Mouse (Mus musculus) splenic B cell, adult 2 months (primary cell): ENCODE measurements around the gene Suclg2.
"Not testable (repeated sequence)": the region's sequence is repeated elsewhere in the genome, so short reads cannot be mapped to it uniquely, and the experiment has no call there.

ENCODE experiments used
- DNase-seq: peaks from one replicate; pipeline ENCODE4 v3.0.0-alpha.2; 2011; ENCODE audit warnings: low read depth, low spot score
- H3K27me3 ChIP-seq: 2 replicates; pipeline ENCODE4 v1.6.1; 2012; ENCODE audit warnings: mild to moderate bottlenecking, low read length, moderate library complexity, mixed read lengths; ENCODE audit not compliant: control insufficient read depth, poor library complexity, insufficient read depth, severe bottlenecking
- H3K36me3 ChIP-seq: 2 replicates; pipeline ENCODE4 v1.6.1; 2012; ENCODE audit warnings: mild to moderate bottlenecking, low read length, moderate library complexity, mixed read lengths; ENCODE audit not compliant: control insufficient read depth, poor library complexity, insufficient read depth, severe bottlenecking

Gene Suclg2

GRCm38 (mm10) chr6:95619817-95620216 lies 98.8 kb downstream of the Suclg2 start:
- no peak for DNase-seq
- Histone ChIP-seq H3K27me3 (no peaks in the 10 kb centered on the region), H3K36me3 (no peaks in the 10 kb centered on the region)

- no peak for DNase-seq
- Histone ChIP-seq H3K27me3 (no peaks in the 10 kb centered on the region), H3K36me3 (no peaks in the 10 kb centered on the region)
Measured at GRCm38 (mm10) chr6:95618434-95618833, 100.2 kb downstream of the Suclg2 start.

GRCm38 (mm10) chr6:95613228-95613627 lies 105.4 kb downstream of the Suclg2 start:
- H3K36me3 ChIP-seq, result no peaks in the 10 kb centered on the region
- no peaks in the 10 kb centered on the region for H3K27me3 ChIP-seq
- no peak for DNase-seq

- no peak for DNase-seq
- H3K36me3 ChIP-seq, result no peaks in the 10 kb centered on the region
- no peaks in the 10 kb centered on the region for H3K27me3 ChIP-seq
Measured at GRCm38 (mm10) chr6:95612412-95613022, 106.1 kb downstream of the Suclg2 start.

DNA sequence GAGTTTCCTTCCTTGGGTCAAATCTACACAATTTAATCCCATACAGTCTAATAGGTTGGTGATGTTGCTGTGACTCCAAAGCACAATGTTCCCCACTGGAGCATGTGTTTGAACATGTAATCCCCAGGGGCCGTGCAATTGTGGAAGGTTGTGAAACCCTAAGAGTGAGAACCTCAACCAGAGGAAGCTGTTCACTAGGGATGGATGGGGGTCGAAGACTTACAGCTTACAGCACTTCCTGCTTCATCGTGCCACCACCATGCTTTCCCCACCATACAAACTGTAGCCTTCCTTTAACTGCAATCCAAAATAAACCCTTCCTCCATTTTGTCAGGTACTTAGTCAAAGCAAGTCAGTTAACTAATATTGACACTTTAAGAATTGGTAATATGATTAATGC lies 107.5 kb downstream of the Suclg2 start:
- no peaks in the 10 kb centered on the region for H3K36me3 ChIP-seq

GRCm38 (mm10) chr6:95608123-95608522 lies 110.5 kb downstream of the Suclg2 start:
- Histone ChIP-seq H3K36me3 (no peaks in the 10 kb centered on the region), H3K27me3 (no peaks in the 10 kb centered on the region)
- no peak for DNase-seq

More for the DNA sequence above, 107.5 kb downstream of the Suclg2 start:
- no peak for DNase-seq
- no peaks in the 10 kb centered on the region for H3K27me3 ChIP-seq

DNA sequence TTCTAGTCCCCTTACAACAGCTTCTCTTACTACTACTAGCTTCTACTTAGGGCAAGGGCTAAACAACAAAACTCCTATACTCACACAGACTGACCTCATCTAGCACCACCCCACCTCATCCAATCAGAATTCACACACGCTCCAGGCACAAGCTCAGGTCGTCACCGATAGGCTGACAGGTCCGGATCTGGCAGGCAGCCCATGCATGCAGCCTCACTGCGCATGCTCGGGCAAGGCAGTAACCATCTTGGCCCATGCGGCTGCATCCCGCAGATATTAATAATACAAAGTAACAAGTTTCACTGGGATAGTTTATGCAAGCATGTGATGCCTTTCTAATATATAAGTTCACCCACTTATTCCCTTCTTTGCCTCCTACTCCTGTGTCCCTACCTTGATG lies 117.9 kb downstream of the Suclg2 start:
- not testable (repeated sequence) for H3K27me3 ChIP-seq, H3K36me3 ChIP-seq, DNase-seq

DNA sequence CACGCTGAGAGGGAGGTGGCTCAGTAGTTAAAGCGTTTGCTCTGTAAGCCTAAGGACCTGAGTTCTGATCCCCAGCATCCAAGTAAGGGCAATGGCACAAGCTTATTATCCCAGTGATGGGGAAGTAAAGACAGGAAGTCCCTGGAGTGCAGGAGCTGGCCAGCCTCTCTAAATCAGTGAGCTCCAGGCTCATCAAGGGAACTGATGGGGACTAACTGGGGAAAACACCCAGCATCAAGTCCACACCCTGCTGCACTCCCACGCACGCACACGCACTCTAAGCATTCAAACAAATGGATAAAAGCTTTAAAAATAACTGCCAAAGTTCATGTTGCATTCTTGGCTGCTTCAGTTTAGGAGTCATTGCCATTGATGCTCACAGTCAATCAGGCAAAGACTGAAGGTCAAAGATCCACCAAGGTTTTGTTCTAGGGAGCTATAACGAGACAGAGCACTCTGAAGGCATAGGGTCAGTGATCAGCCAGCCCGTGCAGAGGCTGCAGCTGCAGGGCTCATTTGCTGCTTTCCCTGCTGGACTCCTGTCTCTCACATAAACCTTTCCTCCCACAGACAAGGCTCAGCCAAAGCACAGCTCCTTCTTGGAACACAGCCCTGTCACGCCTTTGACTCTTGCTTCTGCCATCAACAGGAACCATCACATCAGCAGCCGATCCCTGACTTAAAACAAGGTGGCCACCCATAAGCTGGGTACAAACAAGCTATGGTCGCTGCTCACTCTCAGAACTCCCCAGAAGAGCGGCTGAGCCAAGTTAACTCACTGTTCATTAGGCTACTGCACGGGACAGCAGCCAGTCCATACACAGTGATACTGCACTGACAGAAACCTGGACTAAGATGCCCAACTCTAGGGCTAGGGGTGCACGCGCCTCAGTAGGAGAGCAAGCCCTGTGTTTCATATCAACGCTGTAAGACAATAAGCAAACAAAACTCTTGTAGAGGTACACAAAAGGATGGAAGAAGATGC lies 121.5 kb downstream of the Suclg2 start:
- Histone ChIP-seq H3K27me3 (no peaks in the 10 kb centered on the region), H3K36me3 (no peaks in the 10 kb centered on the region)
- DNase-seq, result no peak

DNA sequence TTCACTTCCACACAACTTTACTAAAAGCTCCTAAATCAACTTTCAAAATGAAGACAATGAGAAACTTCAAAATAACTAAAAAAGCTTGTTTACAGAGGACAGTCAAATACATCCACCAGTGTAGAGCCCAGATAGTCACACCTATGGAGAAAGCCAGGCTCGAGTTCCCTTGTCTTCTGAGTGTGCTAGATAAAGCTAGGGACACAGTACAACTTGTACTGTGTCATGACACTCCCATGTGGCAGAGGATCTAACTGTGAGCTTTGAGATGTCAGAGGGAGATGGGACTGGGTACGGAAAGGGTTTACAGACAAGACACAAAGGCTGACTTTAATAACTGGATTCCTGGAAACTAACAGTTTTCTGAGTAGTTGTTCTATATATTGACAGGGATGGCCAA lies 122.7 kb downstream of the Suclg2 start:
- H3K27me3 ChIP-seq, result no peaks in the 10 kb centered on the region
- DNase-seq, result no peak
- no peaks in the 10 kb centered on the region for H3K36me3 ChIP-seq

DNA sequence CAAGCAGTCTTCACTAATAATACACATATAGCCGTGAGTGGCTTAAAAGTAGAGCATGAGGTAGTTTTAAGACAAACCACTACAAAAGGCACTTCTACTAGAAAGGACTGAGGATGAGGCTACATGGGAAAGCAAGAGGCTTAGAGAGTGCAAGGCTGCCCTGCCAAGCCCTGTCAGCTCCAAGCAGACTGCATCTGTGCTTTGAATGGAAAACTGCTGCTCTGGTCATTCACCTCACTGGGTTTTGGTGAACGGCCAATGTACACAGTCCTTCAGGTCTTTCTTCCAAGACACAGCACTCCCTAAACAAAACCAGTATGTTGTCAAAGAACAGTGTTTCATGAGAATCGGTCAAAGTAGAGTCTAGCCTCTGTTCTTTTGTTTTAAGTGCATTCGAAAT lies 124.4 kb downstream of the Suclg2 start:
- Histone ChIP-seq H3K27me3 (no peaks in the 10 kb centered on the region), H3K36me3 (no peaks in the 10 kb centered on the region)
- no peak for DNase-seq

- no peak for DNase-seq
Measured at GRCm38 (mm10) chr6:95592396-95592795, 126.2 kb downstream of the Suclg2 start.

DNA sequence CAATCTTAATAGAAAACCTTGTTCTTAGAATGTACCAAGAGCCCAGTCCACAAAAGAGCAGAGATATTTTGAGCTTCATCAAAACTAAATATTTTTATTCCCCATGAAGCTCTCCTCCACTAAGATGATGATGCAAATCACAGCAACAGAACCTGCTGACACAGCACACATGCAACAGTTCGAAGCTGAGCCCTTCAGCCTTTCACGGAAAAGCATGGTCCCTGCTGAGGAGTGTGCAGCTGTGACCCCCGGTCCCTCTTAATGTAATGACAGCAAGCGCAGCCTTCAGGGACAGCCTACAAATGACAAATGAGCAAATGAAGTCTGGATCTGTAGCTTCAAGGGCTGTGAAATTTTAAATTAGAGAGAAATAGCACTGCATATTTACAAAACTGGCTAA lies 128.1 kb downstream of the Suclg2 start:
- H3K36me3 ChIP-seq, result no peaks in the 10 kb centered on the region
- DNase-seq, result no peak
- no peaks in the 10 kb centered on the region for H3K27me3 ChIP-seq

More at GRCm38 (mm10) chr6:95592396-95592795, 126.2 kb downstream of the Suclg2 start:
- Histone ChIP-seq H3K27me3 (no peaks in the 10 kb centered on the region), H3K36me3 (no peaks in the 10 kb centered on the region)

DNA sequence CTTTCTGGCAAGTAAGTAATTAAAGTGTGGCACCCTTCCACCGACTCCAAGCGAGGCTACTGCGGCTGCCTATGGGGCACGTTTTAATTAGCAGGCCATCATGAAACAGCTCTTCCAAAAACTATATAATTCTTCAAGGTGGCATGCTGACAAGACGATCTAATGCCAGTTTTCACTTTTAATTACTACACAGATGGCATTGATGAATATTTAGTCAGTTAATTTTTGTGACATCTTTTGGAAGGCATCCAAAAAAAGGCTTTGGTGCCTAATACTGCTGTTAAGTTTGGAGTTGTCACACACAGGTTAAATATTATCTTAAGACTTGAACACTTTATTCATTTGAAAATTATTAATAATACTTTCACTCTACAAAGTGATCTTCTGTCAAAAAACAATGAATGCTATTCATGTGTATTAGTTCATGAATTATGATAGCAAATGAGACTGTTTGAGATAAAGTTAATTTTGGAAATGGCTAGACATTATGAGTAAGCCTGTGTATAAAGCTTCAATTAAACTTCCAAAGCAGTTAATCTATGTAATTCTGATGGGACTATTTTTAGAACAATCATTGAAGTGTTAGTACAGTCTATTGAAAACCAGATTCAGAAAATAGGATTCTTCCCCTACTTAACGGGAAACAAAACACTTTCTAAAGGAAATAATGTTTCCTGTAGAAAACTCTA lies 131.3 kb downstream of the Suclg2 start:
- no peaks in the 10 kb centered on the region for H3K27me3 ChIP-seq
- H3K36me3 ChIP-seq, result peaks cover 2% of the 10 kb centered on the region; the same call in 1 of the 2 replicates
- DNase-seq, result no peak

DNA sequence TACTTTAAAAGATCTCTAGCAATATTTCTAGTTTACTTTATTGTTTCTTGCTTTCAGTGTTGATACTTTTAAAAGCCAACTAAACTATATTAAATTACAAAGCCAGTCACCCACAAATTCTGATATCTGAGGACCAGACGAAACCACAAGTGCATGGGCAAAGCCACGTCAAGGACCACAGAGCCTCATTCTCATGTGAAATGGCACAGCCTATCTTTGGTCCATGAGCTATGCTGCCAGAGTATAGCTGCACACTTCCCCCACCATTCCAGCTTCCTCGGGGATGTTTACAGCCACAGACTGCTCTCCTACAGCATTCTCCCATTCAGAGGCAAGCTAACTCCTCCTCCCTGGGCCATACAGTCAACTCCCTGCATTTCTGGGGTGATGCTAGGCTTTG lies 136.7 kb downstream of the Suclg2 start:
- peaks cover 4% of the 10 kb centered on the region for H3K36me3 ChIP-seq
- H3K27me3 ChIP-seq, result no peaks in the 10 kb centered on the region
- DNase-seq, result no peak

- H3K36me3 ChIP-seq, result peaks cover 8% of the 10 kb centered on the region
- H3K27me3 ChIP-seq, result no peaks in the 10 kb centered on the region
- no peak for DNase-seq
Measured at GRCm38 (mm10) chr6:95579792-95580191, 138.8 kb downstream of the Suclg2 start.
